Mouse (Mus musculus) myocyte (in vitro differentiated cells): Measurements from ENCODE around the gene Med28.

ENCODE experiments used
- CEBPB ChIP-seq: IDR thresholded peaks from 2 replicates; pipeline ENCODE4 v1.6.1; 2011; ENCODE audit warnings: mild to moderate bottlenecking, moderate library complexity; ENCODE audit not compliant: poor library complexity, insufficient read depth, severe bottlenecking
- E2F4 ChIP-seq: IDR thresholded peaks from one replicate; pipeline ENCODE4 v1.6.1; 2011; ENCODE audit warnings: mild to moderate bottlenecking, control low read depth, moderate library complexity; ENCODE audit not compliant: insufficient read depth
- MAX ChIP-seq: IDR thresholded peaks from one replicate; pipeline ENCODE4 v1.6.1; 2011; ENCODE audit warnings: low read depth, mild to moderate bottlenecking, control low read depth
- MYOG ChIP-seq, 3 experiments: IDR thresholded peaks; one replicate each; pipeline ENCODE4 v1.6.1; 2011; ENCODE audit warnings: control low read depth in 2 of 3, low read depth in 2 of 3, mild to moderate bottlenecking in 2 of 3; ENCODE audit not compliant: insufficient read length in 2 of 3, control insufficient read depth in 1 of 3, insufficient read depth in 1 of 3
- POLR2A ChIP-seq: IDR thresholded peaks from one replicate; pipeline ENCODE4 v1.6.1; 2011; ENCODE audit warnings: low read depth, mild to moderate bottlenecking, control low read depth, moderate library complexity; ENCODE audit not compliant: insufficient read length
- POLR2AphosphoS2 ChIP-seq: IDR thresholded peaks from one replicate; pipeline ENCODE4 v1.6.1; 2011; ENCODE audit warnings: low read depth, control low read depth; ENCODE audit not compliant: insufficient read length
- SRF ChIP-seq: IDR thresholded peaks from one replicate; pipeline ENCODE4 v1.6.1; 2011; ENCODE audit warnings: low read depth; ENCODE audit not compliant: control insufficient read depth, insufficient read length
- TCF3 ChIP-seq: IDR thresholded peaks from one replicate; pipeline ENCODE4 v1.6.1; 2011; ENCODE audit warnings: low read depth, control low read depth; ENCODE audit not compliant: insufficient read length
- USF1 ChIP-seq: IDR thresholded peaks from one replicate; pipeline ENCODE4 v1.6.1; 2011; ENCODE audit warnings: low read depth, mild to moderate bottlenecking, control low read depth, moderate library complexity

DNA sequence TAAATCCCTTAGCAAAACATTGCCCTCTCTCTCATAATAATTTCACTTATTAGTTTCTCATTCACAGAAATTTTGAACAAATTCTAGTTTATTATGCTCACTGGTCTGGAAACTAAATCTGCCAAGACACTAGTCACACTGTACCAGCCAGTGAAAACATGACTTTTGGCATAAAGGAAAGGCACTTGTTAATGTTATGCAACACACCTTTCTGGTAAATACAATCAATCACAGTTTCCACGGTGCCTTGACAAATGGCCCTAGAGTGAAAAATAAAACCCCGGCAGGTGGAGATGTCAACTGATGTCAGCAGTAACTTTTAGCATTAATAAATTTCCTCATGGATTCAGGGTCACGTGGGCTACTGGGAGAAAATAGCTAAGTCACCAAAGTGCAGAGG lies 56.7 kb downstream of the Med28 start:
- peak; percentile 23 for TF ChIP-seq USF1
- TF ChIP-seq POLR2A = no peak
- TF ChIP-seq E2F4 = no peak
- no peak for TF ChIP-seq MAX
- TF ChIP-seq POLR2AphosphoS2 = no peak
- no peak for TF ChIP-seq SRF
- TF ChIP-seq TCF3 = no peak
- no peak for TF ChIP-seq MYOG (IDR thresholded peaks at IDR 0.05; ENCODE audit: control insufficient read depth in 1 of 3, insufficient read depth in 1 of 3, insufficient read length in 2 of 3, low read depth in 2 of 3)
- TF ChIP-seq CEBPB = no peak
